Mouse (Mus musculus): ENCODE measurements at regions not wholly inside any gene's neighbourhood (a gene's known extent, or its start where the extent isn't known, plus 50 kb on each side); places are given as distances from the start of the nearest gene placed in this dataset.

- peak in 1 of 2 experiments; percentile 5 for DNase-seq (ENCODE audit: extremely low spot score in 1 of 2, low spot score in 2 of 2)
- intact Hi-C loops (cut with DNase I): no loop called here
Measured at GRCm38 (mm10) chr19:51482168-51482907, 781.8 kb upstream of the Ins1 start.
